Mouse (Mus musculus): ENCODE data around the gene Kcnk2.

- TF ChIP-seq CTCF (conservative IDR thresholded peaks at IDR 0.05; ENCODE audit: low read length) (no peak), POU5F1 (IDR thresholded peaks at IDR 0.05; ENCODE audit: borderline replicate concordance, low read length) (no peak), NANOG (IDR thresholded peaks at IDR 0.05; ENCODE audit: borderline replicate concordance, low read length) (no peak)
These were observed 56.9 kb downstream of the Kcnk2 start for GRCm38 (mm10) chr1:189345166-189345565.

All from E14TG2a.4 (cell line).